Mouse (Mus musculus): ENCODE measurements around the gene Hspa1a. TPM values are rescaled to one million over a fixed set of nuclear protein-coding genes. Genes with fewer than 3 reads are reported as not detected.
"Not testable (repeated sequence)": the region's sequence is repeated elsewhere in the genome, so short reads cannot be mapped to it uniquely, and the experiment has no call there.

Hspa1a gene
- total RNA-seq, 2 experiments from 2014 or later = 3.0 to 5.4 TPM

- intact Hi-C loops (cut with DNase I) = no loop called here
- DNase-seq (ENCODE audit: extremely low spot score in 1 of 2, low spot score in 2 of 2) = peak in 1 of 2 experiments; percentile 15
Observed at GRCm38 (mm10) chr17:35003022-35003838, 31.3 kb upstream of the Hspa1a start.

GRCm38 (mm10) chr17:35002153-35002865 lies 30.4 kb upstream of the Hspa1a start:
- DNase-seq (ENCODE audit: extremely low spot score in 1 of 2, low spot score in 2 of 2) = peak in 1 of 2 experiments; percentile 15
- intact Hi-C loops (cut with DNase I) = no loop called here

- DNase-seq (ENCODE audit: extremely low spot score in 1 of 2, low spot score in 2 of 2) = peak in 1 of 2 experiments; percentile 59
- intact Hi-C loops (cut with DNase I) = no loop called here
Observed at GRCm38 (mm10) chr17:35001452-35002152, 29.6 kb upstream of the Hspa1a start.

DNA sequence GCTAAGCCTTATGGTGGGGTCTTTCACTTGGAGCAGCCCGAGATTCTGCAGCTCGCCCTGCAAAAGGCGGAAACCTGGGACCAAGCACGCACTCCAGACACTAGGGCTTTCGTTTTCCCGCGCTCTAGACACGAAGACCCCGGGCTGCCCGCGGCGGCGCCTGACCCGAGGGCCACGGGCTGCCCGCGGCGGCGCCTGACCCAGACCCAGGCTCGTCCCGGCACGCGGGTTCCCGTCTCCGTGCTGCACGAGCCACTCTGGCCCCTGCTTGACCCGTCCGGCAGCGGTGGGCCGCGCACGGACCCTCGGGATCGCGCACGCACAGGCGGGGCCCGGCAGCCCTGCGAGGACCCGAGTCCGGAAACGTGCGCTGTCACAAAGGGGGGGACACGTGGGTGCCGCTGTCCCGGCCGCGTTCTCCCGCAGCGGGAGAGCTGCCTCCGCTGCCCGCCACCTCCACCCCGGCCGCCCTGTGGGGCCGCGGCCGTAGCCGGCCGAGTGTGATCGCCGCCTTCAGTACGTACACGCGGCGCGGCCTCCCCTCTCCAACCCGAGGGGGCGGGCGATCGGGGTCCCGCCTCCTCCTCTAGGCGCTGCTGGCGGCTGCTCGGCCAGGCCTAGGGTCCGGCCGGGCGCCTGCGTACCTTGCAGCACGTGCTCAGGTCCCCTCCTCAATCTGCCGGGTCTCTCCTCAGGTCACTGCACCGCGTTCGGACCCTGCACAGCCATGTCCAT lies 28.9 kb upstream of the Hspa1a start, which contains the start of gene Vars:
Vars (plus strand) TSS at position 271 of the 735 bp plus-strand sequence.
- peak; percentile 64 to 92 for DNase-seq (ENCODE audit: extremely low spot score in 1 of 2, low spot score in 2 of 2)
- intact Hi-C loops (cut with DNase I) = no loop called here

GRCm38 (mm10) chr17:34999871-35000716 lies 28.1 kb upstream of the Hspa1a start:
- intact Hi-C loops (cut with DNase I) = not testable (repeated sequence)
- peak in 1 of 2 experiments; percentile 18 for DNase-seq (ENCODE audit: extremely low spot score in 1 of 2, low spot score in 2 of 2)

DNA sequence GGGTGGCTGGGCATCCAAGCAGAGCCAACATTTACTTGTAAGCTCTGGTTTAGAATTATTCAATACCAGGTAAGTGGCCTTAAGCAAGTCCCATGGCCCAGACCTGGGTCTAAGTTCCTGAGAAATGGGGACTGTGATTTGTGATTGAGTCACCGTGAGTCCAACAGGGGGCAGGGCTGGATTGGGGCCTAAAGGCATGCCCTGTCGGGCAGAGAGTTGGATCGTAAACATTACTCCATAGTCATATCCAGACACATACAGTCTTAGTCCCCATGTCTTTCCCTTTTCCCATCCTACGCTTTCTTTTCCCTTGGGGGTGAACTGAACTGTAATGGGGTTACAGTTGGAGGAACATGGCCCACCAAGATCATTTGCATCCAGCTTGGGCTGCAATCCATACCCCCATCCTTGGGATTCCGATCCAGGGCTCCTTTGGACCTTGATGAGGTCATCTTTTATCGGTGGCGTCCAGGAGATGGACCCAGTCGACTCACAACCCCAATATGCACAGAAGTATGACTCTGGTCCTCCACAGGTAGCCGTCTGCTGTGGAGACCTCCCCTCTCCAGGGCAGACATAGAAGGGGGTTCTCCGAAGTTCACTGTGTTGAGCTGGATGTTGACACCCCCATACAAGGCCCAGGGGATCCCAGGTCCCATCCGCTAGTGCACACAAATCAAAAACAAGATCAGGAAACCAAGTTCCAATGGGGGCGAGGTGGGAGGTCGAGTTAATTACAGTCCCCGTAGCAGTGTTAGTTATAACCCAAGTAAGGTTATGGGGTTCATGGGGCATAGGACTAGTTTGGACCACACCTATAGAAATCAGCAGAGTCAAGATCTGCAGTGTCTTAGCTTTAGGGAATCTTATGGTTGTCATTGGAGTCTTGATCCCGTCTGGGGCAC lies 26.8 kb upstream of the Hspa1a start:
- DNase-seq (ENCODE audit: extremely low spot score in 1 of 2, low spot score in 2 of 2) = peak in 1 of 2 experiments; percentile 14
- intact Hi-C loops (cut with DNase I) = no loop called here

DNA sequence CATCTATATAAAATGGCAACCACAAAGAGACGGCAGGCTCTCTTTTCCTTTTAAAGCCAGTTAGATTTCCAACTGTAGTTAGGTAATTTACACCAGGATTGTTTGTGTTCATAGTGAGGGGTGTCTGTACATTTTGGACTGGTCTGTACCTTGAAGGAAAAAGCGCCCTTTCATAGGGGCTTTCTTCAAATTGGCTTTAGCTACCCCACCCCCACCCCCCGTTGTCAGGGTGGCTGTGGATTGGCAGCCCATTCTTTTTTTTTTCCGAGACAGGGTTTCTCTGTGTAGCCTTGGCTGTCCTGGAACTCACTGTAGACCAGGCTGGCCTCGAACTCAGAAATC lies 25.2 kb upstream of the Hspa1a start:
- intact Hi-C loops (cut with DNase I) = no loop called here

DNA sequence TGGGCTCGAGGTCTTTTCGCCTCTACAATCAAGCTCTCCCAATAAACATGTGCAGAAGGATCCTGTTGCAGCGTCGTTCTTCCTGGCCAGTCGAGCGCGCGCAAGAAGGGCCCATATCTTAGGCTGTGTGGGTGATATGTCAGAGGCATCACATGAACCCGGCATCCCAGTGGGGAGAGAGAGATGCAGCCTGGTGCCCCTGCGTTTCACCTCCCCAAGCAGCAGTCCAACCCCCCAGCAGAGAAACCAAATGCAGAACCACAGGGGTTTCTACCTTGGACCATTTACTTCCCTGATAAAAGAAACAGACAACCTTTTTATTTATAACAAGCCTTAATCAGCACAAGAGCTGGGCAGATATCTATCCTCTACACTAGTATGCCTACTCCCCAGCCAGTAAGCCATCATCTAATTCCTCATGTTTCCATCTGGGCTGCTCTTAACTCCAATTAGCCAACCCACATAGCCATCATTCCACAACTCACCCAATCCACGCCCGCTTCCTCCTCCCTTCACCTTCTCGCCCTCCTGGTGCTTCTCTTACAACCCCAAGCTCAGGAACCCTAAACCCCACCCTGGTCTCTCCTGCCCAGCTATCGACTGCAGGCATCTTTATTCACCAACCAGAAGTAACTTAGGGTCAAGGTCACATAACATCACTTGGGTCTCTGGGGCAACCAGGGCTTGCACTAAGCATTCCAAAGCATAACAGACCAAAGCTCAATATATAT lies 24.6 kb upstream of the Hspa1a start:
- DNase-seq (ENCODE audit: extremely low spot score in 1 of 2, low spot score in 2 of 2) = no peak
- intact Hi-C loops (cut with DNase I) = no loop called here

More for the DNA sequence above, 25.2 kb upstream of the Hspa1a start:
- no peak for DNase-seq (ENCODE audit: extremely low spot score in 1 of 2, low spot score in 2 of 2)

GRCm38 (mm10) chr17:34995927-34996326 lies 24.0 kb upstream of the Hspa1a start:
- intact Hi-C loops (cut with DNase I); DNase-seq (ENCODE audit: extremely low spot score in 1 of 2, low spot score in 2 of 2): not testable (repeated sequence)

- DNase-seq (ENCODE audit: extremely low spot score in 1 of 2, low spot score in 2 of 2); intact Hi-C loops (cut with DNase I): not testable (repeated sequence)
Observed at GRCm38 (mm10) chr17:34995192-34995591, 23.2 kb upstream of the Hspa1a start.

- DNase-seq (ENCODE audit: extremely low spot score in 1 of 2, low spot score in 2 of 2) = no peak
- intact Hi-C loops (cut with DNase I) = no loop called here
Observed at GRCm38 (mm10) chr17:34994751-34995150, 22.8 kb upstream of the Hspa1a start.

DNA sequence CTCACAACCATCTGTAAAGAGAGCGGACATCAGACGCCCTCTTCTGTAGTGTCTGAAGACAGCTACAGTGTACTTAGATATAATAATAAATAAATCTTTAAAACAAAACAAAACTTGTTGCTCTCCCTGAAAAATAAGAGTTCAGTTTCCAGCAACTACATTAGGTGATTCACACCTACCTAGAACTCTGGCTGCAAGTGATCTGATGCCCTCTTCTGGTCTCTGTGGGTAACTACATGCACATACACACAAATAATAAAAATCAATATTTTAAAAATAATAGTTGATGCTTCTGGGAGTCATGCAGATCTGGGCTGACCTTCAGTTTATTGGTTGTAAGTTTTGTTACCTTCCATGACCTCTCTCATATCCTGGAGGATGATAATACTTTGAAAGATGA lies 12.3 kb upstream of the Hspa1a start:
- no peak for DNase-seq (ENCODE audit: extremely low spot score in 1 of 2, low spot score in 2 of 2)
- intact Hi-C loops (cut with DNase I) = no loop called here

DNA sequence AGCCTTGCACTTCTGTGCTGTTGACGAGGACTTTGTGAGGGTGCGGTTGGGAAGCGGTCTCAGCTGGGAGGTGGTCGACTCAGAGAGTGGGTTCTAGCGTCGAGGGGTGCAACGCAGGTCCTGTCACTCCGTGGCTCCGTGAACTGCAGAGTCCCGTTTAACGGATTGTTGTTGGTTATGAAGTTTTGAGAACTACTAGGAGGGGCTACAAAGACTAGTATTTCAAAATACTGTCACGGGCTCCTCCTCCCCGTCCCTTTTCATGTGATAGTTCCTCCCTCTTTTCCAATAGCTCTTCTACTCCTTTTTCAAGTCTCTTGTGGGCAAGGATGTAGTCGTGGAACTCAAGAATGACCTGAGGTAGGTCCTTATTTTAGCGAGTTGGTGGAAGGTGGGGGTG lies 10.4 kb upstream of the Hspa1a start:
- no peak for DNase-seq (ENCODE audit: extremely low spot score in 1 of 2, low spot score in 2 of 2)
- intact Hi-C loops (cut with DNase I) = no loop called here

- intact Hi-C loops (cut with DNase I) = no loop called here
- DNase-seq (ENCODE audit: extremely low spot score in 1 of 2, low spot score in 2 of 2) = peak; percentile 88 to 94
Observed at GRCm38 (mm10) chr17:34981690-34982180, 9.8 kb upstream of the Hspa1a start, which contains the start of gene Lsm2. TSS of gene Lsm2 (plus strand) at chr17:34981862.

GRCm38 (mm10) chr17:34980655-34981054 lies 8.7 kb upstream of the Hspa1a start:
- peak in 1 of 2 experiments; percentile 44 for DNase-seq (ENCODE audit: extremely low spot score in 1 of 2, low spot score in 2 of 2)
- intact Hi-C loops (cut with DNase I) = no loop called here

- no peak for DNase-seq (ENCODE audit: extremely low spot score in 1 of 2, low spot score in 2 of 2)
- intact Hi-C loops (cut with DNase I) = no loop called here
Observed at GRCm38 (mm10) chr17:34979631-34980030, 7.7 kb upstream of the Hspa1a start.
